Mouse (Mus musculus): ENCODE measurements around the gene Ltk. TPM values are rescaled to one million over a fixed set of nuclear protein-coding genes. Genes with fewer than 3 reads are reported as not detected.

The Ltk gene
- polyA plus RNA-seq, 1 experiment from 2014 or later = 2.1 TPM

- ATAC-seq (ENCODE audit: insufficient read depth, low FRiP score, low read depth) = peak; percentile 24; the same call in 1 of the 2 replicates
- 3% methylated on average over 31 of the region's 31 CpGs for WGBS
- H3K27me3 ChIP-seq (replicated peaks) = peaks cover 52% of the 10 kb centered on the region
These were observed 2.6 kb downstream of the Ltk start for GRCm38 (mm10) chr2:119757601-119758100.

GRCm38 (mm10) chr2:119749260-119749659 is 11.0 kb downstream of the Ltk start:
- 69% methylated on average over 13 of the region's 13 CpGs for WGBS
- H3K36me3 ChIP-seq = no peaks in the 10 kb centered on the region

More at GRCm38 (mm10) chr2:119757601-119758100, 2.6 kb downstream of the Ltk start:
- peaks cover 16% of the 10 kb centered on the region for H3K4me1 ChIP-seq
- 0 out of 2 replicates have a peak overlapping the region, but pooled peaks have one; percentile 25 for H3K9ac ChIP-seq
- H3K36me3 ChIP-seq = no peaks in the 10 kb centered on the region
- H3K4me3 ChIP-seq (replicated peaks) = peak overlapping the region; percentile 63
- H3K27ac ChIP-seq = no peak overlapping the region
- peak overlapping the region; percentile 100 for H3K4me2 ChIP-seq
- H3K9me3 ChIP-seq = no peaks in the 10 kb centered on the region

GRCm38 (mm10) chr2:119747554-119747953 is 12.7 kb downstream of the Ltk start:
- no peaks in the 10 kb centered on the region for H3K9me3 ChIP-seq
- no peak overlapping the region for H3K4me2 ChIP-seq
- H3K27me3 ChIP-seq (replicated peaks) = peaks cover 26% of the 10 kb centered on the region
- WGBS = 74% methylated on average over 7 of the region's 7 CpGs
- H3K4me3 ChIP-seq (replicated peaks) = no peak overlapping the region
- no peaks in the 10 kb centered on the region for H3K36me3 ChIP-seq
- H3K9ac ChIP-seq = no peak overlapping the region
- peaks cover 25% of the 10 kb centered on the region for H3K4me1 ChIP-seq
- no peak overlapping the region for H3K27ac ChIP-seq
- ATAC-seq (ENCODE audit: insufficient read depth, low FRiP score, low read depth) = no peak

More at GRCm38 (mm10) chr2:119749260-119749659, 11.0 kb downstream of the Ltk start:
- ATAC-seq (ENCODE audit: insufficient read depth, low FRiP score, low read depth) = no peak
- peaks cover 9% of the 10 kb centered on the region for H3K4me1 ChIP-seq
- H3K4me3 ChIP-seq (replicated peaks) = no peak overlapping the region
- peaks cover 12% of the 10 kb centered on the region for H3K27me3 ChIP-seq (replicated peaks)
- no peak overlapping the region for H3K4me2 ChIP-seq
- no peaks in the 10 kb centered on the region for H3K9me3 ChIP-seq
- H3K27ac ChIP-seq = no peak overlapping the region
- H3K9ac ChIP-seq = no peak overlapping the region

GRCm38 (mm10) chr2:119745281-119745680 is 14.9 kb downstream of the Ltk start:
- H3K27me3 ChIP-seq (replicated peaks) = peaks cover 24% of the 10 kb centered on the region
- peak overlapping the region; percentile 86; the same call in 1 of the 2 replicates for H3K27ac ChIP-seq
- no peak overlapping the region for H3K9ac ChIP-seq
- no peaks in the 10 kb centered on the region for H3K36me3 ChIP-seq
- H3K4me1 ChIP-seq = peaks cover 41% of the 10 kb centered on the region
- H3K9me3 ChIP-seq = no peaks in the 10 kb centered on the region
- WGBS = 5% methylated on average over 1 of the region's 1 CpGs
- no peak for ATAC-seq (ENCODE audit: insufficient read depth, low FRiP score, low read depth)
- H3K4me3 ChIP-seq (replicated peaks) = no peak overlapping the region
- H3K4me2 ChIP-seq = peak overlapping the region; percentile 100

- Histone ChIP-seq H3K4me3 (replicated peaks) (peak overlapping the region; percentile 79), H3K9me3 (no peaks in the 10 kb centered on the region), H3K4me1 (peaks cover 41% of the 10 kb centered on the region), H3K9ac (no peak overlapping the region), H3K27ac (peak overlapping the region; percentile 86), H3K4me2 (peak overlapping the region; percentile 100), H3K36me3 (no peaks in the 10 kb centered on the region), H3K27me3 (replicated peaks) (peaks cover 24% of the 10 kb centered on the region)
- ATAC-seq (ENCODE audit: insufficient read depth, low FRiP score, low read depth) = peak; percentile 80
- 11% methylated on average over 46 of the region's 46 CpGs for WGBS
These were observed 15.8 kb downstream of the Ltk start for GRCm38 (mm10) chr2:119744163-119745111.

- 17% methylated on average over 22 of the region's 22 CpGs for WGBS
- Histone ChIP-seq H3K4me3 (replicated peaks) (peak overlapping the region; percentile 79), H3K4me2 (peak overlapping the region; percentile 100), H3K9ac (no peak overlapping the region), H3K4me1 (peaks cover 41% of the 10 kb centered on the region), H3K27me3 (replicated peaks) (peaks cover 24% of the 10 kb centered on the region), H3K27ac (peak overlapping the region; percentile 86), H3K9me3 (no peaks in the 10 kb centered on the region), H3K36me3 (no peaks in the 10 kb centered on the region)
- ATAC-seq (ENCODE audit: insufficient read depth, low FRiP score, low read depth) = no peak
These were observed 16.4 kb downstream of the Ltk start for GRCm38 (mm10) chr2:119743808-119744162.

GRCm38 (mm10) chr2:119743176-119743807 is 16.9 kb downstream of the Ltk start:
- Histone ChIP-seq H3K4me1 (peaks cover 41% of the 10 kb centered on the region), H3K27ac (peak overlapping the region; percentile 86), H3K4me3 (replicated peaks) (peak overlapping the region; percentile 79), H3K4me2 (peak overlapping the region; percentile 100), H3K9ac (peak overlapping the region; percentile 26; the same call in 1 of the 2 replicates), H3K9me3 (no peaks in the 10 kb centered on the region), H3K36me3 (no peaks in the 10 kb centered on the region), H3K27me3 (replicated peaks) (peaks cover 24% of the 10 kb centered on the region)
- 10% methylated on average over 23 of the region's 31 CpGs for WGBS
- ATAC-seq (ENCODE audit: insufficient read depth, low FRiP score, low read depth) = no peak

GRCm38 (mm10) chr2:119742461-119743175 is 17.6 kb downstream of the Ltk start:
- Histone ChIP-seq H3K9ac (peak overlapping the region; percentile 26), H3K27me3 (replicated peaks) (peaks cover 24% of the 10 kb centered on the region), H3K27ac (peak overlapping the region; percentile 86), H3K9me3 (no peaks in the 10 kb centered on the region), H3K4me1 (peaks cover 41% of the 10 kb centered on the region), H3K36me3 (no peaks in the 10 kb centered on the region), H3K4me2 (peak overlapping the region; percentile 100), H3K4me3 (replicated peaks) (peak overlapping the region; percentile 79)
- under 1% methylated on average over 62 of the region's 70 CpGs for WGBS
- ATAC-seq (ENCODE audit: insufficient read depth, low FRiP score, low read depth) = no peak

GRCm38 (mm10) chr2:119741581-119742411 is 18.4 kb downstream of the Ltk start, which contains the start of gene Itpka:
Gene Itpka, plus strand, starts transcription at chr2:119742337.
- H3K4me2 ChIP-seq = peak within 1 kb of the TSS; percentile 100
- H3K9ac ChIP-seq = peak within 1 kb of the TSS; percentile 26
- H3K27me3 ChIP-seq (replicated peaks) = peaks cover 24% of the 10 kb centered on the region
- H3K9me3 ChIP-seq = no peaks in the 10 kb centered on the region
- peak; percentile 69 for ATAC-seq (ENCODE audit: insufficient read depth, low FRiP score, low read depth)
- peak within 1 kb of the TSS; percentile 79 for H3K4me3 ChIP-seq (replicated peaks)
- H3K27ac ChIP-seq = peak within 1 kb of the TSS; percentile 93
- no peaks in the 10 kb centered on the region for H3K36me3 ChIP-seq
- peaks cover 41% of the 10 kb centered on the region for H3K4me1 ChIP-seq
- WGBS = under 1% methylated on average over 23 of the region's 53 CpGs

GRCm38 (mm10) chr2:119740567-119740966 is 19.7 kb downstream of the Ltk start:
- 28% methylated on average over 2 of the region's 2 CpGs for WGBS
- no peaks in the 10 kb centered on the region for H3K36me3 ChIP-seq

More at GRCm38 (mm10) chr2:119740567-119740966, 19.7 kb downstream of the Ltk start:
- Histone ChIP-seq H3K9ac (no peak overlapping the region), H3K27me3 (replicated peaks) (peaks cover 24% of the 10 kb centered on the region), H3K27ac (no peak overlapping the region), H3K4me2 (peak overlapping the region; percentile 100; the same call in 1 of the 2 replicates), H3K4me3 (replicated peaks) (no peak overlapping the region), H3K4me1 (peaks cover 41% of the 10 kb centered on the region), H3K9me3 (no peaks in the 10 kb centered on the region)
- ATAC-seq (ENCODE audit: insufficient read depth, low FRiP score, low read depth) = no peak

Measured in stomach, embryonic 15.5 days (tissue).